Mouse (Mus musculus) brown adipose tissue, adult 24 weeks (tissue): ENCODE results near the gene Tie1. TPM values are rescaled to one million over a fixed set of nuclear protein-coding genes. Genes with fewer than 3 reads are reported as not detected.

Source experiments
- H3K27ac ChIP-seq: fragments of 200-500 bp; replicated peaks from 2 replicates; pipeline ENCODE4 v1.5.1; 2012; ENCODE audit warnings: low read depth, mild to moderate bottlenecking, low read length
- H3K4me1 ChIP-seq: fragments of 200-500 bp; 2 replicates; pipeline ENCODE4 v1.6.1; 2012; ENCODE audit warnings: low read length, mixed read lengths; ENCODE audit not compliant: control insufficient read depth, insufficient read depth, insufficient read length
- H3K4me3 ChIP-seq: fragments of 200-500 bp; 2 replicates; pipeline ENCODE4 v1.5.1; 2012; ENCODE audit warnings: low read depth, mild to moderate bottlenecking, low read length, moderate library complexity; ENCODE audit not compliant: insufficient read depth
- polyA plus RNA-seq: library from polyadenylated mRNA; stranded (reverse); fragments of >200 nt; gene quantifications from 2 replicates; pipeline ENCODE4 v1.2.4, GENCODE M21; 2012; ENCODE audit not compliant: missing spikeins, insufficient read depth, insufficient read length

The Tie1 gene
- polyA plus RNA-seq, 1 experiment: 8.1 TPM

DNA sequence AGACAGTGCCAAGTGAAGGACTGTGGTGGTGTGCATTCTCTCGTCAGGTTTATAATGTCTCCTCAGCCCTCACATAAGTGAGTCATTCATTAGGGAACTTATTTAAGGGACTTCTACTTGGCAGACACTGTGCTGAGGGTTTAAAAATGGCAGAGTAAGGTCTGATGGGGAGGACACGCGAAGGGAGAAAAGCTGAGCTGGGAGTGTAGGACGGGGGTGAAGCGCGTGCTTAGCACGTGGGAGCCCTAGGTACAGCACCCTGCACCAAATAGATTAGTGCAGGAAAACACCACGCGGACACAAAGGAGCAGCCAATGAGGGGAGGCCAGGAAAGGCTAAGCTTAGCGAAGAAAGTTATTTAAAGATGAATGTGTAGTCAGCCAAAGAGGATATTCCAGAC, 44.8 kb downstream of the Tie1 start:
- Histone ChIP-seq H3K27ac (no peak overlapping the region), H3K4me1 (peaks cover 5% of the 10 kb centered on the region; the same call in 1 of the 2 replicates), H3K4me3 (no peak overlapping the region)

DNA sequence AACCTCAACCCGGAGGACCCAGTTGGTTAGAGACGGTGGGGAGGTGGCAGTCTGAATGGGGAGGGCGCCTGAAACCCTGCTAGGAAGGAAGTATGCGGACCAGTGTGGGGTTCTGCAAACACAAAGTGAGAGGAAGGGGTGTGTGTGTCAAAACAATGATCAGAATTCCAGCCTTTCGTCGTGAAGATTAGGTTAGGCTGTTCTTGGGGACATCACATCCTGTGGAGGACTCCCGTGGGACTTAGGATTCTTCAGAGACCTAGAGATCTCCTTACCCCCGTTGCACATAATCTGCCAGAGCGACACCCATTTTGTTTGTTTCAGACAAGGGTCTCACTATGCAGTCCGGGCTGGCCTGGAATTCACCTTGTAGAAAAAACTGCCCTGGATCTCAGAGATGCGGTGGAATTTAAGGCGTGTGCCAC, 52.0 kb downstream of the Tie1 start:
- Histone ChIP-seq H3K4me3 (peak overlapping the region; percentile 54), H3K27ac (peak overlapping the region; percentile 36), H3K4me1 (0 out of 2 replicates have a peak, but pooled peaks cover 6% of the 10 kb centered on the region)

DNA sequence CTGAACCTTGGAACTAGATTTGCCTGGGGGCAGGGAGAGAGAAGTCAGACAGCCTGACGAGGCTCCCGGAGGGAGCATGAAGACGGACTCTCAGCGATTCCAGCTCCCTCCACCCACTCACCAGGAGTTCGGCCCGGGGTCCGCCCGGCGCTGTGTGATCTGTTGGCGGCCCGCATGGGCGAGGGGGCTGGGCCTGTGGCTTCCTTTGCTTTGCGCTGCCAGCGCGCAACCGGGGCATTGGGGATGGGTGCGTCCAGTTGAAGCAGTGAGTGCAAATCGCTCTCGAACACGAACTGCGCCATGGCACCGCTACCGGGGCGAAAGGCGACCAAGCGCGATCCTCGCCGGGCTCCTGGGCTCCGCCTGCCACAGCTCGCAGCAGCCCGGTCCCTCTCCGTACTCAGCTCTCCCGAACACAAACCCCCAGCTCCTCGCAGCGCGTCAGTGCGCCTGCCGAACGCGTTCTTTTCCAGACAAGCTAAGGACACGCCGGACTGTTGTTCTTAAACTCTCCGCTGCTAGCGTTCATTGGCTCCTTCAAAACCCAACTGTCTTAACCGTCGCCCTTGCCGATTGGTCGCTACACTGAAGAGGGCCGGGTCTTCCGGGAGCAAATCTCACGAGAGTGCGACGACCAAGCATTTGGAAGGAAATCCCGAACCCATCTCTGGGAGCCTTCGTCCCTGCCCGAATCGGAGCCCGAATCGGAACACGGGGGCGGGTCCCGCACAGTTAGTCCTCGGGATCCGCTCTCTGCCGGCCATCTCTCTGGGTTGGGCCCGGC, 52.8 kb downstream of the Tie1 start, which contains the start of gene Cdc20:
Cdc20 (minus strand) TSS at position 533 of the 784 bp plus-strand sequence.
- 0 out of 2 replicates have a peak, but pooled peaks cover 6% of the 10 kb centered on the region for H3K4me1 ChIP-seq
- H3K4me3 ChIP-seq: peak within 1 kb of the TSS; percentile 54
- peak within 1 kb of the TSS; percentile 36 for H3K27ac ChIP-seq

DNA sequence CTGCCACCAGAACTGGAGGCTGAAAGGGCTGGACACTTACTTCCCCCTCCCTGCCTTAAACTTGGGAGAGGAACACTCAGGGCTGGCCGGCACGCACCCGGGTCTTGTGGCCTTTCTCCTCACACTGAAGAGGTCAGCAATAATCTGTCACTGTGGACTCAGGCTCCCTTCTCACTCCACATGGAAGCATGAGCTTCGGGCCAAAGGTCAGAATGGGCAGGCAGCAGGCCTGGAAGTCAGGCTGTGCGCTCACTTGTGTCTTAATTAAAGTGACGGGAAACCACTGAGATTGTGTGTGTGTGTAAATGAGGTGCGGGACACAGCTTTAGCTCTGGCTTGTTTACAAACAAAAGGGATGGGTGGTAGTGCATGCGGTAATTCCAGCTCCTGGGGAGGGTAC, 57.5 kb downstream of the Tie1 start:
- H3K27ac ChIP-seq: no peak overlapping the region
- H3K4me1 ChIP-seq: peaks cover 10% of the 10 kb centered on the region; the same call in 1 of the 2 replicates
- H3K4me3 ChIP-seq: no peak overlapping the region

DNA sequence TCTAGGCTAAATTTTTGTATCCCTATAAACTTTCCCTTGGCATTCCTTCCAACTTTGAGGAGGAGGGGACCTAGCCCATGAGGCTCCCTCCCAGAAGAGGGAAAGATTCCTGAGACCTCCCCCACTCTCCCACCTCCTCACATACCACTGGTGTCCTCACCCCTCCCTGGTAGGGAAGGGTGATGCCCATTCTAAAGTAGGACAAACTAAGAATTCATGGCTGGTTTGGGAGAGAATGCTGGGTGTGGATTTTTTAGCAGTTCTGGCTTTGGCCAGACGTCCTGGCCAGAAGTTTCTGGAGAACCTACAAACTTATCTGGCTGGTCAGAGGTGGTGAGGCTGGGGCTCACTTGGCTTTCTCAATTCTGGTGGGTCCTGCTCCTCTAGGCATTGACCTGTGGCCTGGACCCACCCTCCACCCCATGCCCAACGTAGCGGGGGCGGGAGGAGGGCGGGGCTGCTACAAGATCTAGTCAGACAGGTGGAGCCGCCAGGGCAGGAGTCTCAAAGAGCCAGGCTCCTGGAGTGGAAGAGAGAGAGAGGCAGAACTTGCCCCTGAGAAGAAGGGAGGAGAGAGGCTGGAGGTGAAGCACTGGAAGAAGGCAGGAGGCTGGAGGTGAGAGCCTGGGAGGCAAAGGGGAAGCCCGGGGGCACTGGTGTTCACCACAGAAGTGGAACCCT, 60.5 kb downstream of the Tie1 start:
- H3K27ac ChIP-seq: no peak overlapping the region
- H3K4me1 ChIP-seq: peaks cover 7% of the 10 kb centered on the region; the same call in 1 of the 2 replicates
- peak overlapping the region; percentile 89 for H3K4me3 ChIP-seq

DNA sequence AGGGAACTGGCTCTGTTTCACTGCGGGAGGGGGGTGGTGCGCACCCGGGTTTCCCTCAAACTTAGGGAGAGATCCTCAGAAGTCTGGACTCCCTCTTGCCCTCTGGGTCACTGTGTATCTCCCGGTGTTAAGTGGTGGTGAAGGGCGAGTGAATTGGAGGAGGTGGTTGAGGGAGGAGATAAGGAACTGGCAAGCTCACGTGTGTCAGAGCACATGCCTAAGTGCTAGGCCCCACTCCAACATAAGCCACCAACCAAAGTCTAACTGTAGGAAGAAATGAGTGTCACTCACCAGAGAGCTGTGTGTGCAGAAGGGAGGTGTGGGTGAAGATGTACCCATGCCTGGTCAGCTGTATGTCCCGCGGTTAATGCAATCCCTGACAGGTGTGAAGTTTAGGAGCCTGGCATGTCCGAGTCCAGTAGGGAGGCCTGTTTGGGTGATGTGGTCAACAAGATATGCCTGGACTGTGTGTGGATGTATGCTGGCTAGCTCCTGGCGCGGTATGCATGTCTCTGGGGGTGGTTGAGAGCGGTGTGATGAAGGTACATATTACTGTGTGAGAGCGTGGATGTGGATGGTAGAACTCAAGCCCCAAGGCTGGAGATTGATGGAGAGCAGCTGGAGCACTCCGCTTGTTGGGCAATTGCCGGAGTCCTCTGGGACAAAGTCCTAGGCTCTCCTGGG, 61.2 kb downstream of the Tie1 start:
- Histone ChIP-seq H3K4me3 (peak overlapping the region; percentile 89), H3K27ac (peak overlapping the region; percentile 96), H3K4me1 (peaks cover 7% of the 10 kb centered on the region; the same call in 1 of the 2 replicates)

DNA sequence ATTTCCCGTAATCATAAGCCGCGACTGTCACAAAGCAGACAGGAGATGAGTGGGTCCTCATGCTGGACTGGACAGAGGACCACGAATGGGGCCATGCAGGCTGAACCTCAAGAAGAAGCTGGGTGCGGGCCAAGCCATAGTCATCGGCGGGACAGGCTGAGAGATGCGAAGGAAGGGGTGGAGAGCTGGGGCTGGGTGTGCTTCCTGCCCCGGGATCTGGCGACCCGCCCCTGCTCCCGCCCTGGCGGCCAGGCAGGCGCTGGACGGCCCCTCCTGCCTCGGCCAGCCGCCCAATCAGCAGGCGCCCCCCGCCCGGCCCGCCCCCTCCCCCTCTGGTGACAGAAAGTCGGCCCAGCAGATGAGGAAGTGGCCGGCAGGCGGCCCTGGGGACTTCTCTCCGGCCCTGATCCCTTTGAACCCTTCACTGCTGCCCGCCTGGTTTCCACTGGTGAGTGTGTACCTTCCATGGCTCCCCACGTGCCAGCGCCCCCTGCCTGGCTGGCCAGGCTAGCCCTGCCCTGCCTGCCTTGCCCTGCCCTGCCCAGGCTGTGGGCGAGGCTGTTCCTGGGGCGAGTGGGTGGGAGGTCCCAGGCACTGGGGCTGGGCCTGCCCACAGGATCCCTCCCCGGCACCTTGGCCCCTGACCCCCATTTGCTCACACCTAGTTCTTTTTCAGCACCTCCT, 62.0 kb downstream of the Tie1 start, which contains the start of gene Elovl1:
Elovl1 (plus strand) TSS at position 326 of the 684 bp plus-strand sequence.
- peak within 1 kb of the TSS; percentile 96 for H3K27ac ChIP-seq

DNA sequence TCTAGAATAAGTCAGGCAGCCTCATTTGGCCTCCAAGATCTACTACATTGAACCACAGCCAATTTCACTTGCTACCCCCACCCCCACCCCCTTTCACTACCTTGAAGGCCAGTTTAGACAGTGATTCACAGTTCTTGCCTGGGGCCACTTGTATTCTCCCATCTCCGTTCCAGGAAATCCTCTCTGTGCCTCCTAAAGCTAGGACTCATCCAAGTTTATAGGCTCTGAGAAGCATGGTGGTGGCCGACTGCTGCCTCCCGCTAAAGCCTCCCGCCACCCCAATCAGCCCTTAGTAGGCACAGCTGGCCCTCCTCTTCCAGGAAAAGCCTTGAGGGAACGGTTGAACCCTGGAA, 62.5 kb downstream of the Tie1 start:
- Histone ChIP-seq H3K4me3 (peak overlapping the region; percentile 64), H3K27ac (peak overlapping the region; percentile 93), H3K4me1 (peaks cover 7% of the 10 kb centered on the region; the same call in 1 of the 2 replicates)

More for the DNA sequence above, 62.0 kb downstream of the Tie1 start, which contains the start of gene Elovl1:
- Histone ChIP-seq H3K4me3 (peak within 1 kb of the TSS; percentile 89), H3K4me1 (peaks cover 7% of the 10 kb centered on the region; the same call in 1 of the 2 replicates)

DNA sequence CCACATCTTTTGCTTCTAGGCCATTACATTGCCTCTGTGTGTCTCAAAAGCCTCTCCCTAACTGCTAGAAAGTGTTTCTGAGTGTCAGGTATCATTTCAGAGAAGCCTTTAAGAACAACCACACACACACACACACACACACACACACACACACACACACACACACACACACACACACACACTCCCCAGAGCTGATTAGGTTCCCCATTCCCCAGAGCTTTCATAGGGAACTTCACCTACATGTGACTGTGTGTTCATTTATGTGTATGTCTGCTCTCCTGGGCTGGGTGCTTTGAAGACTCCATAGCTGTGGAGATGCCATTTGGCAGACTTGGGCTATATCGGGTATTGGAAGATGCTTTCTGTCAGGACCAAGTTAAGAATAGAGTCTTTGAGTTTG, 64.5 kb downstream of the Tie1 start:
- H3K27ac ChIP-seq: no peak overlapping the region
- no peak overlapping the region for H3K4me3 ChIP-seq
- H3K4me1 ChIP-seq: peaks cover 7% of the 10 kb centered on the region; the same call in 1 of the 2 replicates

DNA sequence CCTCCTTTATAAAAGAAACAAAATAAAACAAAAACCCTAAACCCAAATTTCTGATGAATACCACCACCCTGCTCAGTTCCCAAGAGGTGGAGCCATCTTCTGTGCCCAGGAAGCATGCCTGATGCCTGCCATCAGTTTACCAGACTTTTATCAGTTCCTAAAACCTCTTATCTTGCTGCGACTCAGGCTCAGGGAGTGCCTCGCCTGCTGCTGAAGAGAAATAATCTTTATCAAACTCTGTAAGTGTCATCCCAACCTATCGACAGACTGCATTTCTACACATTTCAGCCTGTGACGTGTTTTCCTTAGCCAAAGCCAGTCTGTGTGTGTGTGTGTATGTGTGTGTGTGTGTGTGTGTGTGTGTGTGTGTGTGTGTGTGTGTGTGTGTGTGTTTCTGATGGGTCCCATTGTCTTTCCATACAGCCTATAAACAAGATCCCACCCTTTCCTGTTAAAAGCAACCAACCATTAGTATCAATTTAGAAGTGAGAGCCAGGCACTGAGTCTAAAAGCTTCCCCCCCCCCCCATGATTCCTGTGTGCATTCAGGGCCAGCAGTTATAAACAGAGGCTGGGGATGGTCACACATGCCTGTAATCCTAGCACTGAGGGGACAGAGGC, 65.2 kb downstream of the Tie1 start:
- peaks cover 7% of the 10 kb centered on the region; the same call in 1 of the 2 replicates for H3K4me1 ChIP-seq
- no peak overlapping the region for H3K27ac ChIP-seq
- no peak overlapping the region for H3K4me3 ChIP-seq

DNA sequence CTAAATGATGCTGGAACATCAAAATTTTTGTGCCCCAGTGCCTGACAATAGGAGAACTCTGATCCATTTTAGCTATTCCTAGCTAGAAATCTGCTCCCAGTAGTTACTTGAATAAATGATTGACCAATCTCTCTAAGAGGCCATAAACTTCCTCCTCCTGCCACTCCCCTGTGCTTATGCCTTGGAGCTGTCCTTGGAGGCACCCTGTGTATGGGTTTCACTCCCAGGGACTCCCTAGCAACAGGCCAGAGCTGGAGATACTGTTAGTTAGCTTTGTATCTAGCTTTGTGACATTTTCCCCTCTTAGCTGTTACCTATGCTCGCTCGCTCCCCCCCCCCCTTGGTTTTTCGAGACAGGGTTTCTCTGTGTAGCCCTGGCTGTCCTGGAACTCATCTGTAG, 68.5 kb downstream of the Tie1 start:
- Histone ChIP-seq H3K27ac (no peak overlapping the region), H3K4me1 (no peaks in the 10 kb centered on the region), H3K4me3 (no peak overlapping the region)
